Mouse (Mus musculus) stomach, embryonic 15.5 days (tissue): Measurements from ENCODE around the gene Polr2a. TPM values are rescaled to one million over a fixed set of nuclear protein-coding genes. Genes with fewer than 3 reads are reported as not detected.

ENCODE experiments used
- ATAC-seq: fragments of 200-750 bp; cut with Nextera tagmentation; 2 replicates; pipeline ENCODE4 v1.8.0; 2017; ENCODE audit warnings: low read depth, moderate number of reproducible peaks, moderate TSS enrichment; ENCODE audit not compliant: insufficient read depth, low FRiP score
- H3K27ac ChIP-seq: fragments of 300-500 bp; sonication (generic); 2 replicates; pipeline ENCODE4 v1.5.1; 2015; ENCODE audit warnings: mild to moderate bottlenecking, inconsistent platforms
- H3K27me3 ChIP-seq: fragments of 300-500 bp; sonication (generic); replicated peaks from 2 replicates; pipeline ENCODE4 v1.6.1; 2015; ENCODE audit warnings: inconsistent platforms
- H3K36me3 ChIP-seq: fragments of 300-500 bp; sonication (generic); 2 replicates; pipeline ENCODE4 v1.6.1; 2015; ENCODE audit warnings: inconsistent platforms
- H3K4me1 ChIP-seq: fragments of 300-500 bp; sonication (generic); 2 replicates; pipeline ENCODE4 v1.6.1; 2015; ENCODE audit warnings: inconsistent platforms
- H3K4me2 ChIP-seq: fragments of 300-500 bp; sonication (generic); 2 replicates; pipeline ENCODE4 v1.6.1; 2015; ENCODE audit warnings: mild to moderate bottlenecking, inconsistent platforms
- H3K4me3 ChIP-seq: fragments of 300-500 bp; sonication (generic); replicated peaks from 2 replicates; pipeline ENCODE4 v1.5.1; 2015; ENCODE audit warnings: inconsistent platforms
- H3K9ac ChIP-seq: fragments of 300-500 bp; sonication (generic); 2 replicates; pipeline ENCODE4 v1.6.1; 2015; ENCODE audit warnings: inconsistent platforms
- H3K9me3 ChIP-seq: fragments of 300-500 bp; sonication (generic); 2 replicates; pipeline ENCODE4 v1.6.1; 2016; ENCODE audit warnings: inconsistent platforms
- WGBS: fragments of 180-500 bp; shearing (Covaris S2); methylation state at CpG from one replicate; pipeline ENCODE4 v1.1.7; 2015; 5-methylcytosine and 5-hydroxymethylcytosine counted together
- polyA plus RNA-seq: library from polyadenylated mRNA; unstranded; fragments of >200 nt; fragmentation: Nextera tagmentation; extraction: Ambion mirVana; gene quantifications from 2 replicates; pipeline ENCODE4 v1.2.1, GENCODE M21; 2015

Polr2a gene
- polyA plus RNA-seq, 1 experiment from 2014 or later, result 21.0 TPM

DNA sequence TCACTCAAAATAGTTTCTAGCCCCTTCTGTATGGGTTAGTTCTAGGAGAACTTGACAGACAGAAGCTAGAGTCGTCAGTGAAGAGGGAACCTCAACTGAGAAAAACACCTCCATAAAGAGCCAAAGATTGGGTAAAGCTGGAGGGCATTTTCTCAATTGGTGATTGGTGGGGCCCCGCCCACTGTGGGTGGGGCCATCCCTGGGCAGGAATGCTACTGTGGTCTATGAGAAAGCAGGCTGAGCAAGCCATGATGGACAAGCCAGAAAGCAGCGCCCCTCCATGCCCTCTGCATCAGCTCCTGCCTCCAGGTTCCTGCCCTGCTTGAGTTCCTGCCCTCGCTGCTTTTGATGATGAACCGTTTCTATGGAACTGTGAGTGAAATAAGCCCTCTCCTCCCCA is 32.5 kb downstream of the Polr2a start:
- H3K4me1 ChIP-seq, result no peaks in the 10 kb centered on the region
- no peaks in the 10 kb centered on the region for H3K36me3 ChIP-seq
- no peak for ATAC-seq
- no peaks in the 10 kb centered on the region for H3K27me3 ChIP-seq
- WGBS, result 35% methylated on average over 5 of the region's 5 CpGs
- no peak overlapping the region for H3K4me3 ChIP-seq
- H3K9ac ChIP-seq, result no peak overlapping the region
- no peak overlapping the region for H3K27ac ChIP-seq
- no peak overlapping the region for H3K4me2 ChIP-seq
- no peaks in the 10 kb centered on the region for H3K9me3 ChIP-seq

DNA sequence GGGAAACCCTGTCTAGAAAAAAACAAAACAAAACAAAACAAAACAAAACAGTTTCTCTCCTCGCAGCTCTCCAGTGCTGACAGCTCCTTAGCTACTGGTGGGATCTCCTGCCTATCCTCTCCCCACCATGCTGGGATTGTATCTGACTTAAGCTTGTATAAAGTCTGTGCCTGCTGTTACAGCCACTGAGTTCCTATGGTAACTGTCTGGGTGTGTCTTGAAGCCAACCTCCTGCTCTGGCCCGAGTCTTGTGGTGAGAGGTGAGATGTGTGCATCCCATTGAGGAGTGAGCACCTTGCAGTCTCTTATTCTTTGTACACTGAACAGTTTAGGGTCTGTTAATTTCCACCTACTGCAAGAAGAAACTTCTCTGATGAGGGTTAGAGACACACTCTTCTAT is 35.4 kb downstream of the Polr2a start:
- Histone ChIP-seq H3K9me3 (no peaks in the 10 kb centered on the region), H3K4me3 (no peak overlapping the region), H3K9ac (no peak overlapping the region), H3K4me1 (peaks cover 3% of the 10 kb centered on the region; the same call in 1 of the 2 replicates), H3K4me2 (no peak overlapping the region), H3K27me3 (no peaks in the 10 kb centered on the region), H3K36me3 (no peaks in the 10 kb centered on the region), H3K27ac (no peak overlapping the region)
- no peak for ATAC-seq
- 43% methylated on average over 2 of the region's 2 CpGs for WGBS

DNA sequence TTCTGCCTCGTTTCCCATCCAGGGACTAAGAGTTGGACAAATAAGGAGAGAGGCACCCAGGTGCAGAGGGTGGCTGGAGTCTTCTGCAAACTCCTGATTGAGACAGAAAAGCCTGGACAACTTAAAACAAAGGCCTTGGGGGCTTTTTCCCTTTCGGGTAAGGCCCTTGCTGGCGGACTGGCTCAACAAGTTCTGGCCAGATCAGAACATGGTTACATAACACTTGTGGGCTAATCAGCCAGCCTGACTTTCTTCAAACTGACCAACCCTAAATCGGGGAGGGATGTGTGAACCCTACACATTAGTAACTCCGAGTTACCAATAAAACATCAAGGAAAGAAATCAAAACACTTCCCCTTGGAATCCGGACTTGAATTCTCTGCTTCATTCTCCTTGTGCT is 37.6 kb downstream of the Polr2a start:
- Histone ChIP-seq H3K9ac (no peak overlapping the region), H3K4me3 (no peak overlapping the region), H3K9me3 (no peaks in the 10 kb centered on the region), H3K36me3 (no peaks in the 10 kb centered on the region), H3K27me3 (no peaks in the 10 kb centered on the region), H3K4me1 (peaks cover 3% of the 10 kb centered on the region; the same call in 1 of the 2 replicates), H3K4me2 (no peak overlapping the region), H3K27ac (no peak overlapping the region)
- 57% methylated on average over 6 of the region's 6 CpGs for WGBS
- ATAC-seq, result no peak

DNA sequence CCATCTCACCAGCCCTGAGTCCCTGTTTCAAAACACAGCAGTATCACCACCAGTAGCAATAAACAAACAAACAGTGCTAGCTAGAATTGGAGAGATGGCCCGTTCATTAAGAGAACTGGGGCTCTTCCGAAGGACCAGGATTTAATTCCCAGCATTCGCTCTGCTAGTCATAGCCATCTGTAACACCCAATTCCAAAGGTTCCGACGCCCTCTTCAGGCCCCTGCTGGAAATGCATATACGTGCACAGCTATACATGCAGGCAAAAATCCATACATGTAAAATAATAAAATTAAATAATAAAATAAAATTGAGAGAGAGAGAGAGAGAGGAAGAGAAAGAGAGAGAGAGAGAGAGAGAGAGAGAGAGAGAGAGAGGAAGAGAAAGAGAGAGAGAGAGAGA is 39.0 kb downstream of the Polr2a start:
- peaks cover 3% of the 10 kb centered on the region; the same call in 1 of the 2 replicates for H3K4me1 ChIP-seq
- H3K9ac ChIP-seq, result no peak overlapping the region
- no peaks in the 10 kb centered on the region for H3K9me3 ChIP-seq
- ATAC-seq, result no peak
- H3K27ac ChIP-seq, result no peak overlapping the region
- WGBS, result 67% methylated on average over 6 of the region's 6 CpGs
- H3K27me3 ChIP-seq, result no peaks in the 10 kb centered on the region
- H3K36me3 ChIP-seq, result no peaks in the 10 kb centered on the region
- H3K4me3 ChIP-seq, result no peak overlapping the region
- H3K4me2 ChIP-seq, result no peak overlapping the region

DNA sequence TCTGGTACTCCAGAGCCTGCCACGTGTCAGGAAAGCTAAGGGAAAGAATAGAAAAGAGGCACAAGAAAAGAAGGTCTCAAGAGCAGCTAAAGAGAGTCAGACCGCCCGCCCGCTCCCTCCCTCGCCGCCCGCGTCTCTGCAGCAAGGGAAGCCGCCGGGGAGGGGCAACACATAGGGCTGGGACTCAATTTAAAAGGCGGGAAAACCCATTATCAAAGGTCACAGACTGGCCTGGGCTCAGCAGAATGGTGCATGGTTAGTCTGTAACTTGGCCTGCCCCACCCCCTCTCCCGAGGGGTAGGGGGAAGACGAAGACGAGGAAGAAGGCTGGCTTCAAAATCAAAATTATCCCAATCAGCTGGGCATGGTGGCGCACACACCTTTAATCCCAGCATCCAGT is 39.8 kb downstream of the Polr2a start:
- WGBS, result 18% methylated on average over 15 of the region's 15 CpGs
- peak; percentile 68; the same call in 1 of the 2 replicates for ATAC-seq
- Histone ChIP-seq H3K9me3 (no peaks in the 10 kb centered on the region), H3K36me3 (no peaks in the 10 kb centered on the region), H3K4me3 (no peak overlapping the region), H3K27ac (no peak overlapping the region), H3K27me3 (no peaks in the 10 kb centered on the region), H3K4me1 (peaks cover 3% of the 10 kb centered on the region; the same call in 1 of the 2 replicates), H3K9ac (no peak overlapping the region), H3K4me2 (peak overlapping the region; percentile 30; the same call in 1 of the 2 replicates)

DNA sequence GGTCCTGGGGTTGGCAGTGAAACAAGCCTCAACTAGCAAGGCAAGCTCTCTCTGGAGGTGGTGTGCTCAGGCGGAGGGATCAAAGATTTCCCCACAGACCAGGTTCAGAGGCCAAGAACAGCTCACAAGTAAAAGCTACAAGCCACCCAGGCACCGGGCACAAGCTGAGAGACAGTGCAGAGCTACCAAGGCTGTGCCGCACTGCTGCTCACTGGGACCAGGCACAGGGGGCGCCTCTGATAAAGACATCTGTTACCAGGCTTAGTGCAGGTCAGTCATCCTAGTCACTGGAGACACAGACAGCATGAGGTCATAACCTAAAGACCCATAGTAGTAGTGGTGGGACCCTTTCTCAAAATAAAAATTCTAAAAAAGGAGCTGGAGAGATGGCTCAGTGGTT is 41.5 kb downstream of the Polr2a start:
- Histone ChIP-seq H3K27me3 (no peaks in the 10 kb centered on the region), H3K9me3 (no peaks in the 10 kb centered on the region), H3K4me2 (no peak overlapping the region), H3K4me3 (no peak overlapping the region), H3K36me3 (no peaks in the 10 kb centered on the region), H3K9ac (no peak overlapping the region), H3K4me1 (peaks cover 3% of the 10 kb centered on the region; the same call in 1 of the 2 replicates), H3K27ac (no peak overlapping the region)
- no peak for ATAC-seq
- 75% methylated on average over 4 of the region's 4 CpGs for WGBS

DNA sequence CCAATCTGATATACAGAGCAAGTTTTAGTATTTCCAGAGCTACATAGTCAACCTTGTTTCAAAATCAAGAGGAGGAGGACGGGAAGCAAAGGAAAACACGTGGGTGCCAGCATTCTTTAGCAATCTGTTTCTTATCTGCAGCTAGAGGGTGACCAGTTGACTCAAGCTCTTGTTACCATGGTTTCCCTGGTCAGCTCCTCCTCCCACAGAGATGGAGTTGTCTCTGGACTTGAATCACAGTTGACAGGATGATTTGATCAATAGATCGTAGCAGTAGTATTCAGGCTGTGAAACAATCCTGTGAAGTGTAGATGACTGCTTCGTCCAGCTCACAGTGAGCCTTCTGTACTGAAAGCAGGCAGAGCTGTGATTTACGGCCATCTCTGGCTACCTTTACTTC is 42.5 kb downstream of the Polr2a start:
- Histone ChIP-seq H3K9ac (no peak overlapping the region), H3K36me3 (no peaks in the 10 kb centered on the region), H3K27me3 (no peaks in the 10 kb centered on the region), H3K9me3 (no peaks in the 10 kb centered on the region), H3K4me2 (no peak overlapping the region), H3K4me1 (peaks cover 3% of the 10 kb centered on the region; the same call in 1 of the 2 replicates), H3K4me3 (no peak overlapping the region), H3K27ac (0 out of 2 replicates have a peak overlapping the region, but pooled peaks have one; percentile 16)
- WGBS, result 12% methylated on average over 5 of the region's 5 CpGs
- ATAC-seq, result peak; percentile 59; the same call in 1 of the 2 replicates

DNA sequence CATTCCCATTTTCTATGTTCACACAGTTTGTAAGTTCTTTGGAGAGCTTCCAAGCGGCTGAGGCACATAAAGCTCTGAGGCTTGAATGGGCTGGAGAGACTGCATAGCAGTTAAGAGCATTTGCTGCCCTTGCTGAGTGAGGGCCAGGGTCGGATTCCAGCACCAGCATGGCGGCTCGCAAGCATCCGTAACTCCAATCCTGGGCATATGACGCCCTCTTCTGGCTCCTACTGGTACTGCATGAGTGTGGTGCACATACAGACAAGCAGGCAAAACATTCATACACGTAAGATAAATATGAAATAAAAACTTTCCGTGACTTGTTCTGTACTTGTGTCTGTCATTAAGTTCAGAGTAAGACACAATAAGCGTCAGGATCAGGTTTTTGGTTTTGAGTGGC is 43.0 kb downstream of the Polr2a start:
- WGBS, result 55% methylated on average over 9 of the region's 9 CpGs
- H3K27ac ChIP-seq, result 0 out of 2 replicates have a peak overlapping the region, but pooled peaks have one; percentile 16

DNA sequence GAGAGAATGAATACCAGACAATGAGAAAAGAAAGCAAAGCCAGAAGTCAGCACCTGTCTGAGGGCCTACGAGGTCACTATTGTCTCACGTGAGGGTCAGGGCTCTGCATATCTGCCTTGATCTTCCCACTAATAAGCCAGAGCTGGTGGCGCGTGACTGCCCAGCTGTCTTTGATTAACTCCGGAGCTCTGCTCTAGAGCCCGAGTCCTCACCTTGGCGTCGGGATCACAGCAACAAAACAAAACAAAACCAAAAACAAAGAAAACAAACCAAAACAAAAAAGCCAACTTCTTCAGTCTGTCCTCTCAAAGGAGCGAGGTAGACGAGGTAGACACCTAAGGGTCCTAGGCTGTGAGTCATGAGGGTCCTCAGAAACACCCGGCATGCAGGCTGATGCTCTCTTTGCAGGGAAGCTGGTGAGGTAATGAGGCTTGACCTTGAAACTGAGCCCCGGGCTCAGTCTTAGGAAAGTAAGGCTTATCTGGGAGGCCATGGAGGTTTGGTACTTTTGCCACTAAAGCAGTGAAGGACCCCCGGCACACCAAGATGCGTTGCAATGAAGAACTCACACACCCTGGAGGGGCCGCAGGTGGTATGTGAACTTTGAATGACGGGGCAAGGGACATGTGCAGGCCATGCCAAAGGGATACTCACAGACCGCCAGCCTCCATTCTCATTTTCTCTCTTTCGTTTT is 43.7 kb downstream of the Polr2a start:
- H3K4me3 ChIP-seq, result no peak overlapping the region
- no peak for ATAC-seq
- no peaks in the 10 kb centered on the region for H3K36me3 ChIP-seq
- WGBS, result 77% methylated on average over 18 of the region's 18 CpGs
- H3K9ac ChIP-seq, result no peak overlapping the region
- H3K9me3 ChIP-seq, result no peaks in the 10 kb centered on the region
- H3K27ac ChIP-seq, result no peak overlapping the region
- H3K27me3 ChIP-seq, result no peaks in the 10 kb centered on the region
- peaks cover 3% of the 10 kb centered on the region; the same call in 1 of the 2 replicates for H3K4me1 ChIP-seq
- H3K4me2 ChIP-seq, result no peak overlapping the region

More for the DNA sequence above, 43.0 kb downstream of the Polr2a start:
- Histone ChIP-seq H3K9ac (no peak overlapping the region), H3K27me3 (no peaks in the 10 kb centered on the region), H3K4me3 (no peak overlapping the region), H3K9me3 (no peaks in the 10 kb centered on the region), H3K4me1 (peaks cover 3% of the 10 kb centered on the region; the same call in 1 of the 2 replicates), H3K36me3 (no peaks in the 10 kb centered on the region), H3K4me2 (no peak overlapping the region)
- ATAC-seq, result no peak

DNA sequence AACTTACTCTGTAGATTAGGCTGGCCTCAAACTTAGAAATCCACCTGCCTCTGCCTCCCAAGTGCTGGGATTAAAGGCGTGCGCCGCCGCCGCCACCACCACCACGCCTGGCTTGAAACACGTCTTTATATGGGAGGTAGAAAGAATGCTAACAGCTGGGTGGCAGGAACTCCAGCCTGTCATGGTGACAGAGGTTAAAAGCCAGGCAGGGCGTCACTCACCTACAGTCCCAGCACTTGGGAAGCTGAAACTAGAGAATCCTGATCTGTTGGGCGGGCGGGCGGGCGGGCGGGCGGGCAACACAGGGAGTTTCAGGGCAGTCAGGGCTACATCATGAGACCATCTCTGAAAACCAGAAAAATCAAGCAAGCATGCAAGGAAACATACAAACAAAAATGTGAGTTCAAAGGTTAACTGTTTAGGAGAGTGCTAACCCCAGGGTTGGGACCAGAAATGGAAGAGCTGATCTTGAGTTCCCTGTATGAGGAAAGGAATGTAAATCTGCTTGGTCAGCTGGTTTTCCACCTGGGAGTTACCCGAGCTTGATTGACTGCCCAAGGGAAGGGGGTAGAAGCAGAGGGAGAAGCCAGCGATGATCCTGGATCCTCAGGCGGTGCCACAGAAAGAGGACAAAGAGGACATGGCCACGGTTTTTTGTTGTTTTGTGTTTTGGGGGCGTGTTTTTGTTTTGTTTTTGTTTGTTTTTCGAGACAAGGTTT is 45.3 kb downstream of the Polr2a start:
- H3K27me3 ChIP-seq, result no peaks in the 10 kb centered on the region
- no peak overlapping the region for H3K9ac ChIP-seq
- no peak overlapping the region for H3K4me3 ChIP-seq
- no peaks in the 10 kb centered on the region for H3K9me3 ChIP-seq
- H3K36me3 ChIP-seq, result no peaks in the 10 kb centered on the region
- H3K27ac ChIP-seq, result no peak overlapping the region
- no peaks in the 10 kb centered on the region; the same call in 1 of the 2 replicates for H3K4me1 ChIP-seq
- H3K4me2 ChIP-seq, result no peak overlapping the region
- ATAC-seq, result no peak
- WGBS, result 81% methylated on average over 20 of the region's 20 CpGs

DNA sequence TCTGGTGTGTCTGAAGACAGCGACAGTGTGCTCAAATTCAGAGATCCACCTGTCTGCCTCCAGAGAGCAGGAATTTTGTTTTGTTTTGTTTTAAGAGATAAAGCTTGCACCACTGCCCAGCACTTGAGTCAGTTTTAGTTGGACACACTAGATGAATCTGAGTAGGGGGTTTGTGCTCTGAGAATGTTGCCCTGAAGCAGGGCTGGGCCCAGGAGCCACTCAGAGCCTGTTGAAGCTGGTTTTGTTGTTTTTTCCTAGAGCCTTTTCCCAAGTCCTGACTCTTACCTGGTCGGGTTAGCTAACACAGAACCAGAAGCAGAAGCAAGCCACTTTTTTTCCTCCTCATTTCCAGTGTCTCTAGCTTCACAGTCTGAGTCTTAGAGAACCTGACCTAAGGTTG is 47.4 kb downstream of the Polr2a start:
- no peaks in the 10 kb centered on the region for H3K9me3 ChIP-seq
- no peak overlapping the region for H3K9ac ChIP-seq
- no peak overlapping the region for H3K4me3 ChIP-seq
- H3K36me3 ChIP-seq, result no peaks in the 10 kb centered on the region
- no peaks in the 10 kb centered on the region for H3K27me3 ChIP-seq
- H3K4me2 ChIP-seq, result no peak overlapping the region
- H3K4me1 ChIP-seq, result no peaks in the 10 kb centered on the region; the same call in 1 of the 2 replicates
- WGBS, result 77% methylated on average over 2 of the region's 2 CpGs
- ATAC-seq, result no peak
- no peak overlapping the region for H3K27ac ChIP-seq

DNA sequence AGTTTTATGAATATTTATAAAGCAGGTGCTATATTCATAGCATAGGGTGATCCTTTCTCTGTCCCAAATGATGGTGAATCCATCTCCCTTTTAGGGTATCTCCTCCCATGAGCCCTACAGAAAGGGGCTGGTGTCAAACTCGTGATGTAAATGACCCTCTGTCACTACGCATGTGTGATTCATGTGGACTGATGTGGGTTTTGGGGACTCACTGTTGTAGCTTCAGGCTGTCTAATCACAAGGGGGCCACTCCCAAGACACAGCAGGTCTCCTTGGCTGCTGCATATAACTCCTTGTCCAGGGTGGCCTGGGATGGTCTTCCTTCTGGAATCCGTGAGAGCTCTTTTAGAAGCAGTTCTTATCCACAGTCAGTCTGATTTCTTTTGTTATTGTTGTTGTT is 48.0 kb downstream of the Polr2a start:
- no peak overlapping the region for H3K4me2 ChIP-seq
- no peaks in the 10 kb centered on the region for H3K36me3 ChIP-seq
- H3K4me1 ChIP-seq, result no peaks in the 10 kb centered on the region; the same call in 1 of the 2 replicates
- no peak overlapping the region for H3K9ac ChIP-seq
- no peaks in the 10 kb centered on the region for H3K27me3 ChIP-seq
- no peak for ATAC-seq
- H3K9me3 ChIP-seq, result no peaks in the 10 kb centered on the region
- H3K4me3 ChIP-seq, result no peak overlapping the region
- WGBS, result 68% methylated on average over 3 of the region's 3 CpGs
- H3K27ac ChIP-seq, result no peak overlapping the region
